ENCODE assay signal across 8 mouse cellular contexts in genomic region chr8:84832034-84832717, GRCm38 (mm10). TPM values are rescaled to one million over a fixed set of nuclear protein-coding genes. Genes with fewer than 3 reads are reported as not detected.
DNase-seq lines count a peak whose midpoint lies in the region; ATAC-seq and TF ChIP-seq lines count a peak whose summit lies in the region.

No protein-coding gene starts in this region.

- H3K79me2 ChIP-seq in CH12.LX (replicated peaks; ENCODE audit: control insufficient read depth, extremely low read depth, insufficient read depth, poor library complexity, severe bottlenecking): peaks cover 23% of the 10 kb centered on the region

- 2% methylated on average over 59 of the region's 59 CpGs for WGBS in forebrain, embryonic 12.5 days
- WGBS in heart, embryonic 16.5 days: under 1% methylated on average over 59 of the region's 59 CpGs
- WGBS in liver, embryonic 16.5 days (ENCODE audit: insufficient replicate concordance): under 1% methylated on average over 59 of the region's 59 CpGs
- 2% methylated on average over 58 of the region's 59 CpGs for WGBS in neural tube, embryonic 11.5 days
- WGBS in stomach, embryonic 16.5 days: 1% methylated on average over 59 of the region's 59 CpGs

- peak; percentile 79 for ATAC-seq in forebrain, embryonic 12.5 days (ENCODE audit: low FRiP score)
- peak; percentile 56; the same call in 1 of the 2 replicates for ATAC-seq in heart, embryonic 16.5 days (replicated peaks; ENCODE audit: extremely low read depth, insufficient read depth, low FRiP score)
- ATAC-seq in liver, embryonic 16.5 days (ENCODE audit: low read depth): peak; percentile 87
- peak; percentile 83 for ATAC-seq in neural tube, embryonic 11.5 days (ENCODE audit: insufficient read depth, low FRiP score, low TSS enrichment)
- peak; percentile 78 for ATAC-seq in stomach, embryonic 16.5 days (ENCODE audit: insufficient read depth, low FRiP score)

- TF ChIP-seq CTCF in CH12.LX (conservative IDR thresholded peaks at IDR 0.05 in 1 of 2, IDR thresholded peaks at IDR 0.05 in 1 of 2; ENCODE audit: low read depth in 2 of 2, low read length in 2 of 2): no peak

- peaks cover 31 to 41% of the 10 kb centered on the region in 2 experiments for H3K36me3 ChIP-seq in CH12.LX (replicated peaks in 1 of 2; ENCODE audit: control insufficient read depth in 1 of 2, insufficient read depth in 1 of 2, low read length in 1 of 2)
- H3K36me3 ChIP-seq in forebrain, embryonic 12.5 days (replicated peaks): peaks cover 37% of the 10 kb centered on the region
- H3K36me3 ChIP-seq in heart, embryonic 16.5 days (ENCODE audit: control insufficient read depth, insufficient read depth): peaks cover 27% of the 10 kb centered on the region
- H3K36me3 ChIP-seq in liver, embryonic 16.5 days (ENCODE audit: control insufficient read depth, insufficient read depth): peaks cover 35% of the 10 kb centered on the region
- peaks cover 6% of the 10 kb centered on the region for H3K36me3 ChIP-seq in neural tube, embryonic 11.5 days (ENCODE audit: control insufficient read depth, insufficient read depth, low read length)
- H3K36me3 ChIP-seq in stomach, embryonic 16.5 days (ENCODE audit: control insufficient read depth, insufficient read depth, low read length): peaks cover 13% of the 10 kb centered on the region; the same call in 1 of the 2 replicates

- TF ChIP-seq POLR2A in CH12.LX (IDR thresholded peaks at IDR 0.05; ENCODE audit: low read depth, low read length): peak; percentile 95

- TF ChIP-seq EP300 in CH12.LX (IDR thresholded peaks at IDR 0.05; ENCODE audit: low read length): no peak

- no peak for TF ChIP-seq RAD21 in CH12.LX (IDR thresholded peaks at IDR 0.05; ENCODE audit: low read depth, low read length)

- dilution Hi-C loops in CH12.LX (cut with MboI; ENCODE audit: extremely low pct_ligation_motif_present, extremely low pct_unique_long_range_greater_than_20kb, low sequenced_read_pairs): no loop called here

- no peaks in the 10 kb centered on the region for H3K27me3 ChIP-seq in CH12.LX (replicated peaks)
- no peaks in the 10 kb centered on the region for H3K27me3 ChIP-seq in forebrain, embryonic 12.5 days
- H3K27me3 ChIP-seq in heart, embryonic 16.5 days (ENCODE audit: control insufficient read depth, insufficient read depth, low read length): no peaks in the 10 kb centered on the region
- no peaks in the 10 kb centered on the region for H3K27me3 ChIP-seq in liver, embryonic 16.5 days (ENCODE audit: control insufficient read depth, insufficient read depth, low read depth, low read length)
- H3K27me3 ChIP-seq in neural tube, embryonic 11.5 days (ENCODE audit: control insufficient read depth, insufficient read depth, low read length): no peaks in the 10 kb centered on the region
- H3K27me3 ChIP-seq in stomach, embryonic 16.5 days (ENCODE audit: control insufficient read depth, insufficient read depth, low read length): no peaks in the 10 kb centered on the region

- peak overlapping the region; percentile 52 for H3K27ac ChIP-seq in CH12.LX (ENCODE audit: insufficient read depth, low read depth)
- H3K27ac ChIP-seq in forebrain, embryonic 12.5 days: peak overlapping the region; percentile 97
- peak overlapping the region; percentile 95 for H3K27ac ChIP-seq in heart, embryonic 16.5 days (ENCODE audit: low read length)
- peak overlapping the region; percentile 97 for H3K27ac ChIP-seq in liver, embryonic 16.5 days (ENCODE audit: low read length)
- peak overlapping the region; percentile 93 for H3K27ac ChIP-seq in neural tube, embryonic 11.5 days (ENCODE audit: low read depth, low read length)
- peak overlapping the region; percentile 95 for H3K27ac ChIP-seq in stomach, embryonic 16.5 days (ENCODE audit: low read length)

- H3K4me3 ChIP-seq in CH12.LX (replicated peaks in 1 of 3; ENCODE audit: low read depth in 2 of 3, low read length in 2 of 3, poor library complexity in 1 of 3): peak overlapping the region; percentile 86 to 98 (median 89)
- H3K4me3 ChIP-seq in forebrain, embryonic 12.5 days (replicated peaks): peak overlapping the region; percentile 93
- peak overlapping the region; percentile 96 for H3K4me3 ChIP-seq in heart, embryonic 16.5 days (ENCODE audit: low read length)
- H3K4me3 ChIP-seq in liver, embryonic 16.5 days (ENCODE audit: low read depth, low read length): peak overlapping the region; percentile 96
- H3K4me3 ChIP-seq in neural tube, embryonic 11.5 days (ENCODE audit: low read depth, low read length): peak overlapping the region; percentile 95
- H3K4me3 ChIP-seq in stomach, embryonic 16.5 days (replicated peaks; ENCODE audit: low read length): peak overlapping the region; percentile 98

- peaks cover 5 to 46% of the 10 kb centered on the region in 2 experiments; a peak in 3 of 4 replicates for H3K4me1 ChIP-seq in CH12.LX (ENCODE audit: control insufficient read depth in 1 of 2, insufficient read depth in 2 of 2)
- H3K4me1 ChIP-seq in forebrain, embryonic 12.5 days: peaks cover 30% of the 10 kb centered on the region
- peaks cover 17% of the 10 kb centered on the region for H3K4me1 ChIP-seq in heart, embryonic 16.5 days (ENCODE audit: control insufficient read depth, insufficient read depth, low read length)
- peaks cover 54% of the 10 kb centered on the region for H3K4me1 ChIP-seq in liver, embryonic 16.5 days (ENCODE audit: control insufficient read depth, low read depth, low read length)
- H3K4me1 ChIP-seq in neural tube, embryonic 11.5 days (ENCODE audit: control insufficient read depth, insufficient read depth, low read length): peaks cover 6% of the 10 kb centered on the region
- peaks cover 18% of the 10 kb centered on the region for H3K4me1 ChIP-seq in stomach, embryonic 16.5 days (ENCODE audit: control insufficient read depth, insufficient read depth, low read length)

- peak overlapping the region; percentile 69; the same call in 1 of the 2 replicates for H3K4me2 ChIP-seq in CH12.LX (ENCODE audit: insufficient read depth, low read depth, poor library complexity, severe bottlenecking)
- H3K4me2 ChIP-seq in forebrain, embryonic 12.5 days: peak overlapping the region; percentile 58
- H3K4me2 ChIP-seq in heart, embryonic 16.5 days (ENCODE audit: low read depth, low read length): peak overlapping the region; percentile 73
- H3K4me2 ChIP-seq in liver, embryonic 16.5 days (ENCODE audit: low read depth, low read length): peak overlapping the region; percentile 67
- peak overlapping the region; percentile 63 for H3K4me2 ChIP-seq in neural tube, embryonic 11.5 days (ENCODE audit: low read depth)
- peak overlapping the region; percentile 75 for H3K4me2 ChIP-seq in stomach, embryonic 16.5 days (ENCODE audit: low read depth, low read length)

- in situ Hi-C loops in CH12.LX (cut with MboI; ENCODE audit: low pct_ligation_motif_present, low pct_unique_long_range_greater_than_20kb, low sequenced_read_pairs): no loop called here

- H3K9ac ChIP-seq in CH12.LX (ENCODE audit: insufficient read depth, low read depth): peak overlapping the region; percentile 82
- peak overlapping the region; percentile 97 for H3K9ac ChIP-seq in forebrain, embryonic 12.5 days
- H3K9ac ChIP-seq in heart, embryonic 16.5 days (ENCODE audit: low read length): peak overlapping the region; percentile 99
- H3K9ac ChIP-seq in liver, embryonic 16.5 days (ENCODE audit: low read depth, low read length): peak overlapping the region; percentile 96
- peak overlapping the region; percentile 99 for H3K9ac ChIP-seq in neural tube, embryonic 11.5 days (ENCODE audit: low read length)
- H3K9ac ChIP-seq in stomach, embryonic 16.5 days (ENCODE audit: low read length): peak overlapping the region; percentile 99

- DNase-seq in CH12.LX (ENCODE audit: extremely low read depth): peak; percentile 65
- DNase-seq in c-Kit-positive CD71-positive TER-119-positive erythroid progenitor cells, embryonic 14.5 days (ENCODE audit: low spot score): peak; percentile 80
- DNase-seq in kidney, postnatal 14 days: peak; percentile 88
- DNase-seq in neural tube, embryonic 11.5 days (ENCODE audit: low spot score): peak; percentile 85

- no peaks in the 10 kb centered on the region for H3K9me3 ChIP-seq in CH12.LX (replicated peaks; ENCODE audit: low read length)
- no peaks in the 10 kb centered on the region for H3K9me3 ChIP-seq in forebrain, embryonic 12.5 days
- H3K9me3 ChIP-seq in heart, embryonic 16.5 days (replicated peaks; ENCODE audit: control insufficient read depth, low read length): no peaks in the 10 kb centered on the region
- no peaks in the 10 kb centered on the region for H3K9me3 ChIP-seq in liver, embryonic 16.5 days (replicated peaks; ENCODE audit: control insufficient read depth, low read length)
- H3K9me3 ChIP-seq in neural tube, embryonic 11.5 days (ENCODE audit: control insufficient read depth, low read length): no peaks in the 10 kb centered on the region
- H3K9me3 ChIP-seq in stomach, embryonic 16.5 days (replicated peaks; ENCODE audit: control insufficient read depth, low read length): no peaks in the 10 kb centered on the region

RNA-seq across cellular contexts. Expression of gene Gadd45gip1, which starts 0.9 kb away (rescaled TPM):
- total RNA-seq in CH12.LX (2012; rRNA removed): 53.6 and 59.7 TPM in 2 replicates
- 56.6 and 56.9 TPM in 2 replicates for total RNA-seq in CH12.LX (2014; rRNA removed)
- 56.6 and 57.6 TPM in 2 replicates for polyA plus RNA-seq in CH12.LX (2012; ENCODE audit: insufficient read length, low read depth)
- polyA plus RNA-seq in forebrain, embryonic 12.5 days (2016; fragmentation: Nextera tagmentation; extraction: Ambion mirVana): 43.0 and 44.8 TPM in 2 replicates
- polyA plus RNA-seq in heart, embryonic 16.5 days (2015; fragmentation: Nextera tagmentation; extraction: Ambion mirVana): 47.7 and 48.3 TPM in 2 replicates
- polyA plus RNA-seq in liver, embryonic 16.5 days (2015; fragmentation: Nextera tagmentation; extraction: Ambion mirVana): 41.5 and 41.9 TPM in 2 replicates
- 38.6 and 38.7 TPM in 2 replicates for polyA plus RNA-seq in neural tube, embryonic 11.5 days (2014; fragmentation: Nextera tagmentation; extraction: Ambion mirVana)
- 42.0 and 49.5 TPM in 2 replicates for polyA plus RNA-seq in stomach, embryonic 16.5 days (2015; fragmentation: Nextera tagmentation; extraction: Ambion mirVana)

RNA-seq across cellular contexts. Expression of gene Rad23a, which starts 8.3 kb away (rescaled TPM):
- total RNA-seq in CH12.LX (2012; rRNA removed) (87.0 and 115 TPM in 2 replicates), CH12.LX (2014; rRNA removed) (66.4 and 66.5 TPM in 2 replicates)
- 135 and 143 TPM in 2 replicates for polyA plus RNA-seq in CH12.LX (2012; ENCODE audit: insufficient read length, low read depth)
- polyA plus RNA-seq in forebrain, embryonic 12.5 days (2016; fragmentation: Nextera tagmentation; extraction: Ambion mirVana): 108 and 118 TPM in 2 replicates
- 128 and 131 TPM in 2 replicates for polyA plus RNA-seq in heart, embryonic 16.5 days (2015; fragmentation: Nextera tagmentation; extraction: Ambion mirVana)
- polyA plus RNA-seq in liver, embryonic 16.5 days (2015; fragmentation: Nextera tagmentation; extraction: Ambion mirVana): 294 and 307 TPM in 2 replicates
- 101 TPM in 2 replicates for polyA plus RNA-seq in neural tube, embryonic 11.5 days (2014; fragmentation: Nextera tagmentation; extraction: Ambion mirVana)
- 106 and 122 TPM in 2 replicates for polyA plus RNA-seq in stomach, embryonic 16.5 days (2015; fragmentation: Nextera tagmentation; extraction: Ambion mirVana)

RNA-seq across cellular contexts. Expression of gene Dand5, which starts 9.6 kb away (rescaled TPM):
- 1.7 TPM in 2 replicates for total RNA-seq in CH12.LX (2012; rRNA removed)
- 1.4 and 1.8 TPM in 2 replicates for total RNA-seq in CH12.LX (2014; rRNA removed)
- 1.5 and 1.7 TPM in 2 replicates for polyA plus RNA-seq in CH12.LX (2012; ENCODE audit: insufficient read length, low read depth)
- polyA plus RNA-seq in forebrain, embryonic 12.5 days (2016; fragmentation: Nextera tagmentation; extraction: Ambion mirVana): 5.3 and 5.6 TPM in 2 replicates
- polyA plus RNA-seq in heart, embryonic 16.5 days (2015; fragmentation: Nextera tagmentation; extraction: Ambion mirVana): 6.6 and 6.8 TPM in 2 replicates
- 2.5 and 3.0 TPM in 2 replicates for polyA plus RNA-seq in liver, embryonic 16.5 days (2015; fragmentation: Nextera tagmentation; extraction: Ambion mirVana)
- 4.7 and 7.3 TPM in 2 replicates for polyA plus RNA-seq in neural tube, embryonic 11.5 days (2014; fragmentation: Nextera tagmentation; extraction: Ambion mirVana)
- polyA plus RNA-seq in stomach, embryonic 16.5 days (2015; fragmentation: Nextera tagmentation; extraction: Ambion mirVana): 6.0 and 7.2 TPM in 2 replicates

RNA-seq across cellular contexts. Expression of gene Calr, which starts 14.6 kb away (rescaled TPM):
- total RNA-seq in CH12.LX (2012; rRNA removed) (395 and 738 TPM in 2 replicates), CH12.LX (2014; rRNA removed) (627 and 669 TPM in 2 replicates)
- polyA plus RNA-seq in CH12.LX (2012; ENCODE audit: insufficient read length, low read depth): 1,181 and 1,636 TPM in 2 replicates
- 619 TPM in 2 replicates for polyA plus RNA-seq in forebrain, embryonic 12.5 days (2016; fragmentation: Nextera tagmentation; extraction: Ambion mirVana)
- 630 and 641 TPM in 2 replicates for polyA plus RNA-seq in heart, embryonic 16.5 days (2015; fragmentation: Nextera tagmentation; extraction: Ambion mirVana)
- 473 and 480 TPM in 2 replicates for polyA plus RNA-seq in liver, embryonic 16.5 days (2015; fragmentation: Nextera tagmentation; extraction: Ambion mirVana)
- polyA plus RNA-seq in neural tube, embryonic 11.5 days (2014; fragmentation: Nextera tagmentation; extraction: Ambion mirVana): 870 and 925 TPM in 2 replicates
- polyA plus RNA-seq in stomach, embryonic 16.5 days (2015; fragmentation: Nextera tagmentation; extraction: Ambion mirVana): 1,028 and 1,118 TPM in 2 replicates

RNA-seq across cellular contexts. Expression of gene Farsa, which starts 24.6 kb away (rescaled TPM):
- total RNA-seq in CH12.LX (2012; rRNA removed): 142 and 165 TPM in 2 replicates
- total RNA-seq in CH12.LX (2014; rRNA removed): 144 and 146 TPM in 2 replicates
- 175 and 192 TPM in 2 replicates for polyA plus RNA-seq in CH12.LX (2012; ENCODE audit: insufficient read length, low read depth)
- polyA plus RNA-seq in forebrain, embryonic 12.5 days (2016; fragmentation: Nextera tagmentation; extraction: Ambion mirVana): 110 and 111 TPM in 2 replicates
- polyA plus RNA-seq in heart, embryonic 16.5 days (2015; fragmentation: Nextera tagmentation; extraction: Ambion mirVana): 63.2 and 64.4 TPM in 2 replicates
- 52.7 and 53.1 TPM in 2 replicates for polyA plus RNA-seq in liver, embryonic 16.5 days (2015; fragmentation: Nextera tagmentation; extraction: Ambion mirVana)
- 95.7 and 104 TPM in 2 replicates for polyA plus RNA-seq in neural tube, embryonic 11.5 days (2014; fragmentation: Nextera tagmentation; extraction: Ambion mirVana)
- 85.9 and 91.5 TPM in 2 replicates for polyA plus RNA-seq in stomach, embryonic 16.5 days (2015; fragmentation: Nextera tagmentation; extraction: Ambion mirVana)

Comparison
In these comparisons a context has a peak if more than half of its experiments do, and no peak if none do; other contexts are left out.
1. Peak in every context shown above with its lines: DNase-seq, ATAC-seq, H3K4me3 ChIP-seq and H3K27ac ChIP-seq.